Mouse (Mus musculus) ES-Bruce4 (cell line): ENCODE data around the gene Naa11.

Source experiments
- CTCF ChIP-seq: IDR thresholded peaks from one replicate; pipeline ENCODE4 v1.8.1; 2011; ENCODE audit warnings: low read depth, low read length
- EP300 ChIP-seq: IDR thresholded peaks from 2 replicates; pipeline ENCODE4 v1.6.1; 2011; ENCODE audit warnings: low read depth, low read length; ENCODE audit not compliant: insufficient read depth
- POLR2A ChIP-seq: IDR thresholded peaks from one replicate; pipeline ENCODE4 v1.8.1; 2011; ENCODE audit warnings: low read length; ENCODE audit not compliant: insufficient read depth

- TF ChIP-seq POLR2A: no peak
- TF ChIP-seq CTCF: no peak
- no peak for TF ChIP-seq EP300
Measured at GRCm38 (mm10) chr5:97401042-97401441, 8.9 kb upstream of the Naa11 start.
